Mouse (Mus musculus) CH12.LX (cell line): ENCODE measurements around the gene Ier2. TPM values are rescaled to one million over a fixed set of nuclear protein-coding genes. Genes with fewer than 3 reads are reported as not detected.
A peak's percentile ranks its signal among the peaks of the same experiment; 100 is the strongest.

Experiments used
- DNase-seq: peaks from one replicate; pipeline ENCODE4 v3.0.0-alpha.2; 2013; ENCODE audit errors: extremely low read depth
- H3K27ac ChIP-seq: 2 replicates; pipeline ENCODE4 v1.5.1; 2012; ENCODE audit warnings: low read depth, mild to moderate bottlenecking, control low read depth, moderate library complexity; ENCODE audit not compliant: insufficient read depth
- H3K27me3 ChIP-seq: replicated peaks from 2 replicates; pipeline ENCODE3; 2012; ENCODE audit warnings: inconsistent platforms
- H3K36me3 ChIP-seq, 2 experiments: replicated peaks in 1 of 2; 2 replicates each; pipeline versions ENCODE3 to v1.6.1; 2012; ENCODE audit warnings: inconsistent platforms in 1 of 2, low read length in 1 of 2, mild to moderate bottlenecking in 1 of 2, mixed read lengths in 1 of 2, moderate library complexity in 1 of 2; ENCODE audit not compliant: control insufficient read depth in 1 of 2, insufficient read depth in 1 of 2
- H3K4me1 ChIP-seq, 2 experiments: 2 replicates each; pipeline ENCODE4 v1.6.1; 2012; ENCODE audit warnings: inconsistent platforms in 1 of 2, moderate library complexity in 1 of 2; ENCODE audit not compliant: insufficient read depth in 2 of 2, control insufficient read depth in 1 of 2
- H3K4me2 ChIP-seq: 2 replicates; pipeline ENCODE4 v1.6.1; 2012; ENCODE audit warnings: low read depth, mild to moderate bottlenecking, control low read depth; ENCODE audit not compliant: poor library complexity, insufficient read depth, severe bottlenecking
- H3K4me3 ChIP-seq, 3 experiments: fragments of 150-350 bp in 1 of 3; sonication (generic) in 1 of 3; replicated peaks in 1 of 3; 2 replicates each; pipeline versions ENCODE3 to v1.5.1; 2011 to 2012; ENCODE audit warnings: low read depth in 2 of 3, low read length in 2 of 3, mild to moderate bottlenecking in 2 of 3, moderate library complexity in 2 of 3, control low read depth in 1 of 3, improper control_type of control experiment in 1 of 3, inconsistent platforms in 1 of 3, mixed read lengths in 1 of 3; ENCODE audit not compliant: poor library complexity in 1 of 3
- H3K79me2 ChIP-seq: replicated peaks from 2 replicates; pipeline ENCODE4 v1.6.1; 2012; ENCODE audit warnings: mild to moderate bottlenecking, moderate library complexity; ENCODE audit not compliant: control insufficient read depth, poor library complexity, insufficient read depth, severe bottlenecking; ENCODE audit errors: extremely low read depth
- H3K9ac ChIP-seq: 2 replicates; pipeline ENCODE4 v1.6.1; 2012; ENCODE audit warnings: low read depth, mild to moderate bottlenecking, control low read depth, moderate library complexity; ENCODE audit not compliant: insufficient read depth
- H3K9me3 ChIP-seq: replicated peaks from 2 replicates; pipeline ENCODE3; 2012; ENCODE audit warnings: low read length, inconsistent platforms, mixed read lengths
- BHLHE40 ChIP-seq: IDR thresholded peaks from 2 replicates; pipeline ENCODE4 v1.6.1; 2011; ENCODE audit warnings: mild to moderate bottlenecking, low read depth, low read length, improper control_type of control experiment
- CHD2 ChIP-seq: IDR thresholded peaks from 2 replicates; pipeline ENCODE4 v1.6.1; 2011; ENCODE audit warnings: low read length, improper control_type of control experiment
- E2F4 ChIP-seq: IDR thresholded peaks from 2 replicates; pipeline ENCODE4 v1.6.1; 2011; ENCODE audit warnings: low read depth, low read length, improper control_type of control experiment; ENCODE audit not compliant: insufficient replicate concordance
- EP300 ChIP-seq: IDR thresholded peaks from 2 replicates; pipeline ENCODE4 v1.6.1; 2011; ENCODE audit warnings: low read length, improper control_type of control experiment
- GABPA ChIP-seq: IDR thresholded peaks from 2 replicates; pipeline ENCODE4 v1.6.1; 2012; ENCODE audit warnings: low read depth, low read length, improper control_type of control experiment, inconsistent platforms; ENCODE audit not compliant: insufficient replicate concordance
- HCFC1 ChIP-seq: IDR thresholded peaks from 2 replicates; pipeline ENCODE4 v1.6.1; 2012; ENCODE audit warnings: low read depth, mild to moderate bottlenecking, inconsistent platforms, low read length, improper control_type of control experiment
- IRF4 ChIP-seq: IDR thresholded peaks from 2 replicates; pipeline ENCODE4 v1.6.1; 2014; ENCODE audit warnings: low read depth, mild to moderate bottlenecking, inconsistent platforms, low read length, improper control_type of control experiment
- JUN ChIP-seq: IDR thresholded peaks from 2 replicates; pipeline ENCODE4 v1.6.1; 2011; ENCODE audit warnings: low read depth, mild to moderate bottlenecking, low read length, improper control_type of control experiment, moderate library complexity; ENCODE audit not compliant: insufficient read depth
- JUND ChIP-seq: conservative IDR thresholded peaks from 2 replicates; pipeline ENCODE4 v1.6.1; 2011; ENCODE audit warnings: low read depth, low read length, improper control_type of control experiment
- MAFK ChIP-seq: IDR thresholded peaks from 2 replicates; pipeline ENCODE4 v1.6.1; 2011; ENCODE audit warnings: low read length, improper control_type of control experiment; ENCODE audit not compliant: insufficient replicate concordance
- MAX ChIP-seq: IDR thresholded peaks from 2 replicates; pipeline ENCODE4 v1.6.1; 2011; ENCODE audit warnings: low read length, improper control_type of control experiment
- MEF2A ChIP-seq: IDR thresholded peaks from 2 replicates; pipeline ENCODE4 v1.6.1; 2014; ENCODE audit warnings: low read depth, mild to moderate bottlenecking, inconsistent platforms, low read length, improper control_type of control experiment, borderline replicate concordance
- MXI1 ChIP-seq: IDR thresholded peaks from 2 replicates; pipeline ENCODE4 v1.6.1; 2011; ENCODE audit warnings: mild to moderate bottlenecking, low read depth, low read length, improper control_type of control experiment
- NELFE ChIP-seq: IDR thresholded peaks from 2 replicates; pipeline ENCODE4 v1.6.1; 2011; ENCODE audit warnings: low read depth, low read length, improper control_type of control experiment
- NRF1 ChIP-seq: IDR thresholded peaks from 2 replicates; pipeline ENCODE4 v1.6.1; 2014; ENCODE audit warnings: low read depth, mild to moderate bottlenecking, inconsistent platforms, low read length, improper control_type of control experiment, moderate library complexity
- PAX5 ChIP-seq: IDR thresholded peaks from 2 replicates; pipeline ENCODE4 v1.6.1; 2012; ENCODE audit warnings: low read length, inconsistent platforms, mixed read lengths
- POLR2AphosphoS2 ChIP-seq: IDR thresholded peaks from 2 replicates; pipeline ENCODE4 v1.6.1; 2011; ENCODE audit warnings: low read depth, low read length, improper control_type of control experiment
- RCOR1 ChIP-seq: conservative IDR thresholded peaks from 2 replicates; pipeline ENCODE4 v1.6.1; 2012; ENCODE audit warnings: low read depth, mild to moderate bottlenecking, inconsistent platforms, low read length, improper control_type of control experiment
- SIN3A ChIP-seq: IDR thresholded peaks from 2 replicates; pipeline ENCODE4 v1.6.1; 2012; ENCODE audit warnings: low read length, improper control_type of control experiment, inconsistent platforms
- TBP ChIP-seq: conservative IDR thresholded peaks from 2 replicates; pipeline ENCODE4 v1.6.1; 2011; ENCODE audit warnings: low read depth, low read length, improper control_type of control experiment
- TCF12 ChIP-seq: IDR thresholded peaks from 2 replicates; pipeline ENCODE4 v1.6.1; 2014; ENCODE audit warnings: low read depth, mild to moderate bottlenecking, inconsistent platforms, low read length, improper control_type of control experiment
- UBTF ChIP-seq: IDR thresholded peaks from 2 replicates; pipeline ENCODE4 v1.6.1; 2012; ENCODE audit warnings: low read depth, mild to moderate bottlenecking, inconsistent platforms, low read length, improper control_type of control experiment, moderate library complexity
- USF1 ChIP-seq: IDR thresholded peaks from 2 replicates; pipeline ENCODE4 v1.6.1; 2014; ENCODE audit warnings: low read depth, mild to moderate bottlenecking, inconsistent platforms, low read length, improper control_type of control experiment
- ZMIZ1 ChIP-seq: IDR thresholded peaks from 2 replicates; pipeline ENCODE4 v1.6.1; 2012; ENCODE audit warnings: low read depth, mild to moderate bottlenecking, inconsistent platforms, low read length, improper control_type of control experiment
- dilution Hi-C: fragments of 300-500 bp; cut with MboI; formaldehyde crosslinking; loops from 2 replicates; pipeline ENCODE4 v1.14.3; 2020; ENCODE audit warnings: low sequenced_read_pairs; ENCODE audit not compliant: extremely low pct_unique_long_range_greater_than_20kb, extremely low pct_ligation_motif_present
- in situ Hi-C: fragments of 300-500 bp; cut with MboI; formaldehyde crosslinking; loops from 3 replicates; pipeline ENCODE4 v1.14.3; 2019; ENCODE audit warnings: low sequenced_read_pairs, low pct_ligation_motif_present, low pct_unique_long_range_greater_than_20kb, mixed read lengths
- polyA plus RNA-seq: library from polyadenylated mRNA; unstranded; fragments of >175 nt; gene quantifications from 2 replicates; pipeline ENCODE4 v1.2.1, GENCODE M21; 2012; ENCODE audit warnings: low read depth; ENCODE audit not compliant: insufficient read length
- total RNA-seq, 2 experiments: library from RNA; depleted of rRNA; stranded (reverse); fragments of 300-350 nt in 1 of 2; fragments of >200 nt in 1 of 2; gene quantifications; 2 replicates each; pipeline ENCODE4 v1.2.3; 2012 to 2014

Gene Ier2
- total and polyA plus RNA-seq, 3 experiments = 26.3 to 35.4 (median 30.3) TPM

- dilution Hi-C loops (no loop called here), in situ Hi-C loops (no loop called here)
- H3K4me1 ChIP-seq = peaks cover 7 to 40% of the 10 kb centered on the region in 2 experiments
- H3K4me3 ChIP-seq = no peak overlapping the region
- H3K9ac ChIP-seq = no peak overlapping the region
- H3K27me3 ChIP-seq = no peaks in the 10 kb centered on the region
- H3K36me3 ChIP-seq = no peaks in the 10 kb centered on the region
- TF ChIP-seq MEF2A (no peak), JUND (no peak), TCF12 (no peak), BHLHE40 (no peak), IRF4 (no peak), UBTF (no peak), TBP (no peak)
- H3K4me2 ChIP-seq = no peak overlapping the region
- DNase-seq = no peak
- H3K27ac ChIP-seq = no peak overlapping the region
- H3K79me2 ChIP-seq = peaks cover 20% of the 10 kb centered on the region
- no peaks in the 10 kb centered on the region for H3K9me3 ChIP-seq
Measured at GRCm38 (mm10) chr8:84658951-84659350, 3.7 kb downstream of the Ier2 start.

- Histone ChIP-seq H3K79me2 (peaks cover 20% of the 10 kb centered on the region), H3K4me2 (0 out of 2 replicates have a peak overlapping the region, but pooled peaks have one; percentile 18), H3K9ac (0 out of 2 replicates have a peak overlapping the region, but pooled peaks have one; percentile 38), H3K9me3 (no peaks in the 10 kb centered on the region), H3K4me3 (no peak overlapping the region), H3K27ac (no peak overlapping the region), H3K27me3 (no peaks in the 10 kb centered on the region), H3K4me1 (peaks cover 7 to 36% of the 10 kb centered on the region in 2 experiments), H3K36me3 (no peaks in the 10 kb centered on the region)
- dilution Hi-C loops = no loop called here
- in situ Hi-C loops = no loop called here
- TF ChIP-seq ZMIZ1 (no peak), EP300 (no peak), MXI1 (no peak), CHD2 (no peak), PAX5 (no peak), NELFE (no peak), MAX (no peak), IRF4 (no peak), E2F4 (no peak), SIN3A (no peak), JUND (no peak), HCFC1 (no peak), RCOR1 (no peak), NRF1 (no peak), MAFK (no peak), TCF12 (no peak), POLR2AphosphoS2 (no peak), USF1 (no peak), JUN (no peak), GABPA (no peak)
- no peak for DNase-seq
Measured at GRCm38 (mm10) chr8:84657680-84658079, 5.0 kb downstream of the Ier2 start.
